Mouse (Mus musculus) erythroblast, embryonic 14.5 days (primary cell): ENCODE results near the gene Cd163.

Source experiments
- GATA1 ChIP-seq: IDR thresholded peaks from 2 replicates; pipeline ENCODE4 v1.6.1; 2012; ENCODE audit warnings: low read length, inconsistent platforms, mixed read lengths
- TAL1 ChIP-seq: IDR thresholded peaks from 3 replicates; pipeline ENCODE4 v1.6.1; 2012; ENCODE audit warnings: low read length, inconsistent platforms, mixed read lengths

GRCm38 (mm10) chr6:124304356-124304755 lies at the start of gene Cd163:
- TF ChIP-seq GATA1, result no peak
- no peak for TF ChIP-seq TAL1
